Mouse (Mus musculus) cerebellum, adult 2 months (tissue): Measurements from ENCODE around the gene Npy4r.

Experiments
- CTCF ChIP-seq: fragments of 200-500 bp; IDR thresholded peaks from 2 replicates; pipeline ENCODE4 v1.5.1; 2011; ENCODE audit warnings: low read depth, mild to moderate bottlenecking, control low read depth, low read length, moderate library complexity, borderline replicate concordance; ENCODE audit not compliant: insufficient read depth
- POLR2A ChIP-seq: fragments of 200-500 bp; IDR thresholded peaks from 2 replicates; pipeline ENCODE4 v1.6.1; 2011; ENCODE audit warnings: low read length, control low read depth, borderline replicate concordance; ENCODE audit not compliant: insufficient read depth

DNA sequence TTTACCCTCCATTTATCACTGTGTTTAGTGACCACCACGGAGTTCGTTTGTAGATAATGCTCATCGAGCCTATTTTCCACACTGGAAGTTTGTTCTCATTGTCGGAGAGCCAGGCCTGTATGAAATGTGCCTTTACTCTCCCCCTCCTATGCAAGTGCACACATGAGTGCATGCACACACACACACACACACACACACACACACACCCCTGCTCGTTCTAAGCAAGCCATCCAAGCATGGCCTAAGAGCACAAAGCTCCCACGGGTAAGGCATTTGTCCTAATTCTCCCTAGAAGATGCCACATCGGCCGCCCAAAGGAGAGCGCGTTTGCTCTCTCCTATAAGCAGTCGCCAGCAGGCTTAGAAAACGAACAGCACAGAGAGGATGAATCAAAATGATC is 3.5 kb upstream of the Npy4r start:
- TF ChIP-seq POLR2A (no peak), CTCF (no peak)
